Mouse (Mus musculus) CH12.LX (cell line): ENCODE data around the gene Pgm3. TPM values are rescaled to one million over a fixed set of nuclear protein-coding genes. Genes with fewer than 3 reads are reported as not detected.
A peak's percentile ranks its signal among the peaks of the same experiment; 100 is the strongest.

Experiments
- DNase-seq: peaks from one replicate; pipeline ENCODE4 v3.0.0-alpha.2; 2013; ENCODE audit errors: extremely low read depth
- H3K27ac ChIP-seq: 2 replicates; pipeline ENCODE4 v1.5.1; 2012; ENCODE audit warnings: low read depth, mild to moderate bottlenecking, control low read depth, moderate library complexity; ENCODE audit not compliant: insufficient read depth
- H3K27me3 ChIP-seq: replicated peaks from 2 replicates; pipeline ENCODE3; 2012; ENCODE audit warnings: inconsistent platforms
- H3K36me3 ChIP-seq, 2 experiments: replicated peaks in 1 of 2; 2 replicates each; pipeline versions ENCODE3 to v1.6.1; 2012; ENCODE audit warnings: inconsistent platforms in 1 of 2, low read length in 1 of 2, mild to moderate bottlenecking in 1 of 2, mixed read lengths in 1 of 2, moderate library complexity in 1 of 2; ENCODE audit not compliant: control insufficient read depth in 1 of 2, insufficient read depth in 1 of 2
- H3K4me1 ChIP-seq, 2 experiments: 2 replicates each; pipeline ENCODE4 v1.6.1; 2012; ENCODE audit warnings: inconsistent platforms in 1 of 2, moderate library complexity in 1 of 2; ENCODE audit not compliant: insufficient read depth in 2 of 2, control insufficient read depth in 1 of 2
- H3K4me2 ChIP-seq: 2 replicates; pipeline ENCODE4 v1.6.1; 2012; ENCODE audit warnings: low read depth, mild to moderate bottlenecking, control low read depth; ENCODE audit not compliant: poor library complexity, insufficient read depth, severe bottlenecking
- H3K4me3 ChIP-seq, 3 experiments: fragments of 150-350 bp in 1 of 3; sonication (generic) in 1 of 3; replicated peaks in 1 of 3; 2 replicates each; pipeline versions ENCODE3 to v1.5.1; 2011 to 2012; ENCODE audit warnings: low read depth in 2 of 3, low read length in 2 of 3, mild to moderate bottlenecking in 2 of 3, moderate library complexity in 2 of 3, control low read depth in 1 of 3, improper control_type of control experiment in 1 of 3, inconsistent platforms in 1 of 3, mixed read lengths in 1 of 3; ENCODE audit not compliant: poor library complexity in 1 of 3
- H3K79me2 ChIP-seq: replicated peaks from 2 replicates; pipeline ENCODE4 v1.6.1; 2012; ENCODE audit warnings: mild to moderate bottlenecking, moderate library complexity; ENCODE audit not compliant: control insufficient read depth, poor library complexity, insufficient read depth, severe bottlenecking; ENCODE audit errors: extremely low read depth
- H3K9ac ChIP-seq: 2 replicates; pipeline ENCODE4 v1.6.1; 2012; ENCODE audit warnings: low read depth, mild to moderate bottlenecking, control low read depth, moderate library complexity; ENCODE audit not compliant: insufficient read depth
- H3K9me3 ChIP-seq: replicated peaks from 2 replicates; pipeline ENCODE3; 2012; ENCODE audit warnings: low read length, inconsistent platforms, mixed read lengths
- CHD1 ChIP-seq: IDR thresholded peaks from 2 replicates; pipeline ENCODE4 v1.6.1; 2012; ENCODE audit warnings: low read depth, low read length, improper control_type of control experiment, inconsistent platforms
- CTCF ChIP-seq, 2 experiments: IDR thresholded peaks in 1 of 2; conservative IDR thresholded peaks in 1 of 2; 2 replicates each; pipeline ENCODE4 v1.5.1; 2011 to 2012; ENCODE audit warnings: low read depth in 2 of 2, low read length in 2 of 2, improper control_type of control experiment in 1 of 2, inconsistent platforms in 1 of 2, mild to moderate bottlenecking in 1 of 2, moderate library complexity in 1 of 2
- E2F4 ChIP-seq: IDR thresholded peaks from 2 replicates; pipeline ENCODE4 v1.6.1; 2011; ENCODE audit warnings: low read depth, low read length, improper control_type of control experiment; ENCODE audit not compliant: insufficient replicate concordance
- ETS1 ChIP-seq: conservative IDR thresholded peaks from 2 replicates; pipeline ENCODE4 v1.6.1; 2012; ENCODE audit warnings: low read depth, mild to moderate bottlenecking, inconsistent platforms, low read length, improper control_type of control experiment, moderate library complexity
- GABPA ChIP-seq: IDR thresholded peaks from 2 replicates; pipeline ENCODE4 v1.6.1; 2012; ENCODE audit warnings: low read depth, low read length, improper control_type of control experiment, inconsistent platforms; ENCODE audit not compliant: insufficient replicate concordance
- HCFC1 ChIP-seq: IDR thresholded peaks from 2 replicates; pipeline ENCODE4 v1.6.1; 2012; ENCODE audit warnings: low read depth, mild to moderate bottlenecking, inconsistent platforms, low read length, improper control_type of control experiment
- IRF4 ChIP-seq: IDR thresholded peaks from 2 replicates; pipeline ENCODE4 v1.6.1; 2014; ENCODE audit warnings: low read depth, mild to moderate bottlenecking, inconsistent platforms, low read length, improper control_type of control experiment
- JUN ChIP-seq: IDR thresholded peaks from 2 replicates; pipeline ENCODE4 v1.6.1; 2011; ENCODE audit warnings: low read depth, mild to moderate bottlenecking, low read length, improper control_type of control experiment, moderate library complexity; ENCODE audit not compliant: insufficient read depth
- JUND ChIP-seq: conservative IDR thresholded peaks from 2 replicates; pipeline ENCODE4 v1.6.1; 2011; ENCODE audit warnings: low read depth, low read length, improper control_type of control experiment
- KAT2A ChIP-seq: IDR thresholded peaks from 2 replicates; pipeline ENCODE4 v1.6.1; 2012; ENCODE audit warnings: low read length, improper control_type of control experiment, inconsistent platforms; ENCODE audit not compliant: insufficient replicate concordance
- MAX ChIP-seq: IDR thresholded peaks from 2 replicates; pipeline ENCODE4 v1.6.1; 2011; ENCODE audit warnings: low read length, improper control_type of control experiment
- MAZ ChIP-seq: IDR thresholded peaks from 2 replicates; pipeline ENCODE4 v1.6.1; 2012; ENCODE audit warnings: low read depth, mild to moderate bottlenecking, inconsistent platforms, low read length, improper control_type of control experiment, moderate library complexity
- MEF2A ChIP-seq: IDR thresholded peaks from 2 replicates; pipeline ENCODE4 v1.6.1; 2014; ENCODE audit warnings: low read depth, mild to moderate bottlenecking, inconsistent platforms, low read length, improper control_type of control experiment, borderline replicate concordance
- MXI1 ChIP-seq: IDR thresholded peaks from 2 replicates; pipeline ENCODE4 v1.6.1; 2011; ENCODE audit warnings: mild to moderate bottlenecking, low read depth, low read length, improper control_type of control experiment
- MYC ChIP-seq: IDR thresholded peaks from 2 replicates; pipeline ENCODE4 v1.6.1; 2011; ENCODE audit warnings: low read depth, mild to moderate bottlenecking, improper control_type of control experiment, low read length
- NELFE ChIP-seq: IDR thresholded peaks from 2 replicates; pipeline ENCODE4 v1.6.1; 2011; ENCODE audit warnings: low read depth, low read length, improper control_type of control experiment
- NRF1 ChIP-seq: IDR thresholded peaks from 2 replicates; pipeline ENCODE4 v1.6.1; 2014; ENCODE audit warnings: low read depth, mild to moderate bottlenecking, inconsistent platforms, low read length, improper control_type of control experiment, moderate library complexity
- PAX5 ChIP-seq: IDR thresholded peaks from 2 replicates; pipeline ENCODE4 v1.6.1; 2012; ENCODE audit warnings: low read length, inconsistent platforms, mixed read lengths
- POLR2A ChIP-seq: IDR thresholded peaks from 2 replicates; pipeline ENCODE4 v1.6.1; 2011; ENCODE audit warnings: low read depth, mild to moderate bottlenecking, improper control_type of control experiment, low read length
- RAD21 ChIP-seq: IDR thresholded peaks from 2 replicates; pipeline ENCODE4 v1.6.1; 2011; ENCODE audit warnings: low read depth, mild to moderate bottlenecking, low read length, improper control_type of control experiment, moderate library complexity
- SIN3A ChIP-seq: IDR thresholded peaks from 2 replicates; pipeline ENCODE4 v1.6.1; 2012; ENCODE audit warnings: low read length, improper control_type of control experiment, inconsistent platforms
- SMC3 ChIP-seq: IDR thresholded peaks from 2 replicates; pipeline ENCODE4 v1.6.1; 2011; ENCODE audit warnings: low read depth, low read length, improper control_type of control experiment
- TCF12 ChIP-seq: IDR thresholded peaks from 2 replicates; pipeline ENCODE4 v1.6.1; 2014; ENCODE audit warnings: low read depth, mild to moderate bottlenecking, inconsistent platforms, low read length, improper control_type of control experiment
- UBTF ChIP-seq: IDR thresholded peaks from 2 replicates; pipeline ENCODE4 v1.6.1; 2012; ENCODE audit warnings: low read depth, mild to moderate bottlenecking, inconsistent platforms, low read length, improper control_type of control experiment, moderate library complexity
- USF2 ChIP-seq: conservative IDR thresholded peaks from 2 replicates; pipeline ENCODE4 v1.6.1; 2011; ENCODE audit warnings: low read depth, low read length, improper control_type of control experiment
- ZMIZ1 ChIP-seq: IDR thresholded peaks from 2 replicates; pipeline ENCODE4 v1.6.1; 2012; ENCODE audit warnings: low read depth, mild to moderate bottlenecking, inconsistent platforms, low read length, improper control_type of control experiment
- ZNF384 ChIP-seq: IDR thresholded peaks from 2 replicates; pipeline ENCODE4 v1.6.1; 2012; ENCODE audit warnings: low read depth, low read length, improper control_type of control experiment, inconsistent platforms
- dilution Hi-C: fragments of 300-500 bp; cut with MboI; formaldehyde crosslinking; loops from 2 replicates; pipeline ENCODE4 v1.14.3; 2020; ENCODE audit warnings: low sequenced_read_pairs; ENCODE audit not compliant: extremely low pct_unique_long_range_greater_than_20kb, extremely low pct_ligation_motif_present
- in situ Hi-C: fragments of 300-500 bp; cut with MboI; formaldehyde crosslinking; loops from 3 replicates; pipeline ENCODE4 v1.14.3; 2019; ENCODE audit warnings: low sequenced_read_pairs, low pct_ligation_motif_present, low pct_unique_long_range_greater_than_20kb, mixed read lengths
- polyA plus RNA-seq: library from polyadenylated mRNA; unstranded; fragments of >175 nt; gene quantifications from 2 replicates; pipeline ENCODE4 v1.2.1, GENCODE M21; 2012; ENCODE audit warnings: low read depth; ENCODE audit not compliant: insufficient read length
- total RNA-seq, 2 experiments: library from RNA; depleted of rRNA; stranded (reverse); fragments of 300-350 nt in 1 of 2; fragments of >200 nt in 1 of 2; gene quantifications; 2 replicates each; pipeline ENCODE4 v1.2.3; 2012 to 2014

Pgm3 gene
- total and polyA plus RNA-seq, 3 experiments: 27.4 to 31.5 (median 28.8) TPM

- TF ChIP-seq MAZ: no peak
These were observed 3.5 kb upstream of the Pgm3 start (continued) for GRCm38 (mm10) chr9:86575178-86575577.

DNA sequence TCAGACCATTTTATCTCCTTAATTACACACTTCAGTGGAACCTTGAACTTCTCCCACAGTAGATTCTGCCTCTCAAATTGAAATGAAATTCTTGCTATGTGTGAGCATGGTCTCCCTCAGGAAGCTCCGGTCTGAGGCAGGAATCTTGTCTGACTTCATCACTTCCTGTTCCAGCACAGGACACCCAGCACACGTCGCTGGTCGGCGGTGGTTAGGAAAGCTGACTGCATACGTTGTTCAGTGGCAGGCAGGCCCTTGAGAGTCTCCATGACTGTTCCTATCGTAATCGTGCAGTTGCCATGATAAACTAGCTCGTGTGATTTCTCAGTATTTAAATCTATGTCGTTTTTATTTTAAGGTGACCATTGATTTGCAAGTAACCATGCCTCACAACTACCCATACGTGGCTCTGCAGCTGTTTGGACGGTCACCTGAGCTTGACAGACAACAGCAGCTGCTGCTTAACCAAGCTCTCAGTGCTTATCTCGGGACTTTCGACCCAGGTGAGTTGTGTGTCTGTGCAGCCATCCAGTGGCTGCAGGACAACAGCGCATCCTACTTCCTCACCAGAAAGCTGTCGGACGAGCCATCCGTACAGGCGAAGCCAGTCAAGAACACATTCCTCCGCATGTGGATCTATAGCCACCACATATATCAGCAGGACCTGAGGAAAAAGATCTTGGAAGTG lies 2.1 kb upstream of the Pgm3 start:
- H3K4me3 ChIP-seq: no peak overlapping the region
- no peaks in the 10 kb centered on the region for H3K27me3 ChIP-seq
- TF ChIP-seq SIN3A: no peak
- TF ChIP-seq UBTF: no peak
- no peak for TF ChIP-seq JUND
- no peak for TF ChIP-seq CTCF (conservative IDR thresholded peaks at IDR 0.05 in 1 of 2, IDR thresholded peaks at IDR 0.05 in 1 of 2; ENCODE audit: low read depth in 2 of 2, low read length in 2 of 2)
- TF ChIP-seq TCF12: no peak
- TF ChIP-seq CHD1: no peak
- no peak for TF ChIP-seq ETS1
- no peak for TF ChIP-seq PAX5
- no peak for TF ChIP-seq MEF2A
- no peak for TF ChIP-seq MAZ
- TF ChIP-seq ZNF384: no peak
- no peak for TF ChIP-seq NELFE
- TF ChIP-seq POLR2A: no peak
- dilution Hi-C loops (no loop called here), in situ Hi-C loops (loop anchor here (10.0 to 25.0 kb wide), 2 partner anchors 109 to 836 kb away; partner anchors contain the start of genes Dop1a, Ibtk and Ube2cbp)
- H3K9ac ChIP-seq: no peak overlapping the region
- no peak overlapping the region for H3K27ac ChIP-seq
- H3K79me2 ChIP-seq: peaks cover 9% of the 10 kb centered on the region
- peaks cover 11 to 48% of the 10 kb centered on the region in 2 experiments for H3K36me3 ChIP-seq
- H3K9me3 ChIP-seq: no peaks in the 10 kb centered on the region
- H3K4me2 ChIP-seq: no peak overlapping the region
- no peak for DNase-seq
- peaks cover 0 to 26% of the 10 kb centered on the region in 2 experiments; a peak in 2 of 4 replicates for H3K4me1 ChIP-seq

DNA sequence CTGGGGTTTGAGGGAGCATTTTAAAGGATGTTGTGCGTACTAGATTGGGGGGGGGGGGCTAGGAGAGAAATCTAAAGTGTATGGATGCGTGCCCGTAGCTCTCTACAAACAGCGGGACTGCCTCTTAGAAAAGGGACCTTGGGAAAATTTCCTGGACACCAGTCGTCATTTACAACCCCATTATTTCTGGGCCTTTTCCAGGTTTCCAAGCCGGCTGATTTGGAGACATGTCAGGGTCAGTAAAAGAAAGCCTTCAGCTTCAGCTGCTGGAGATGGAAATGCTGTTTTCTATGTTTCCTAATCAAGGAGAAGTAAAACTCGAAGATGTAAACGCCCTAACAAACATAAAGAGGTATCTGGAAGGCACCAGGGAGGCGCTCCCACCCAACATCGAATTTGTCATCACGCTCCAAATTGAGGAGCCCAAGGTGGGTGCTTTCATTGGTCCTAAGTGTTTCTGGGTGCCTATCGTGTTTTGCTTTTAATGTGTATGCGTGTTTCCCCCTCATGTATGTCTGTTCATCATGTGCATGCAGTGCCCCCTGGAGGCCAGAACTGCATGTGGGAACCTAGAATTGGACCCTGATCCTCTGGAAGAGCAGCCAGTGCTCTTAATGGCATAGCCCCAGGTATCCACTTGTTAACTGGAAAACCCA lies 1.1 kb upstream of the Pgm3 start:
- no peaks in the 10 kb centered on the region for H3K27me3 ChIP-seq
- TF ChIP-seq GABPA (no peak), KAT2A (no peak), ZMIZ1 (no peak), SMC3 (peak; percentile 60), NELFE (no peak), HCFC1 (no peak), E2F4 (no peak), PAX5 (no peak), MYC (peak; percentile 59; the same call in 1 of the 2 replicates), RAD21 (peak; percentile 67), ZNF384 (no peak), NRF1 (no peak), UBTF (no peak), MAX (peak; percentile 41; the same call in 1 of the 2 replicates), JUND (no peak), JUN (no peak), ETS1 (no peak), SIN3A (peak; percentile 22; the same call in 1 of the 2 replicates), USF2 (no peak), MXI1 (0 out of 2 replicates have a peak, but pooled peaks have one; percentile 30), IRF4 (no peak; the same call in 1 of the 2 replicates)

More for the DNA sequence above, 1.1 kb upstream of the Pgm3 start:
- in situ Hi-C loops: loop anchor here (10.0 to 25.0 kb wide), 2 partner anchors 108 to 835 kb away; partner anchors contain the start of genes Dop1a, Ibtk and Ube2cbp
- peaks cover 9% of the 10 kb centered on the region for H3K79me2 ChIP-seq
- peak overlapping the region; percentile 48; the same call in 1 of the 2 replicates for H3K9ac ChIP-seq
- H3K4me2 ChIP-seq: peak overlapping the region; percentile 90
- dilution Hi-C loops: no loop called here
- no peak overlapping the region for H3K27ac ChIP-seq
- H3K4me3 ChIP-seq: peak overlapping the region in 2 of 3 experiments; percentile 78 to 84
- peaks cover 0 to 26% of the 10 kb centered on the region in 2 experiments; a peak in 2 of 4 replicates for H3K4me1 ChIP-seq
- peaks cover 12 to 51% of the 10 kb centered on the region in 2 experiments for H3K36me3 ChIP-seq
- H3K9me3 ChIP-seq: no peaks in the 10 kb centered on the region
- peak; percentile 82 for DNase-seq
